Mouse (Mus musculus): ENCODE data around the gene Smim23. TPM values are rescaled to one million over a fixed set of nuclear protein-coding genes. Genes with fewer than 3 reads are reported as not detected.

Smim23 gene
- polyA plus RNA-seq, 1 experiment = not detected

DNA sequence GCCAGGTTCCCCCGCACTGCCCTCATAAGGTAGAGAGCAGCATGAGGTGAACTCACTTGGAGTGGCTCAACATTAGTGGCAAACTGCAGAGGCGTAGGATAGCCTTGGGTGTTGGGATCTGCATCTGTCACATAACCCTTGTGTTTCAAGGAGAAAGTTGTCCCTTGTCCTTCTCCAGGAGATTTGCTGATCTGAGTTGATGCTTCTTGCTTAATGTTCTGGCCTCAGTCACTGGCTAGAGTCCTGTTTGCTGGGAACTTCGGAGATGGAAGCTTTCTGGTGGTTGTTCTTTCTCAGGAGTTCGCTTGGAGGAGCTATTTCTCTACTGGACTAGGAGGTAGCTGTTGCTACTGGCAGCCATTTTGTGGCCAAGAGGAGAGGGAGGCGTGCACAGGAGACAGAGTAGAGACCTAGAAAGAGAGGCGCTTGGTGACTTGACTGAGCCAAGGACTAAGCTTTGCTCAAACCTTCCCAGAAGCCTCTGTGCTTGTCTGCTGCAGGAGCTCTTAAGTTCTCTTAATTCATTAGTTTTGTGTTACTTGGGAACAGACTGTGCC lies 38.7 kb downstream of the Smim23 start:
- Histone ChIP-seq H3K4me3 (ENCODE audit: insufficient read depth, low read length) (no peak overlapping the region), H3K4me1 (ENCODE audit: control insufficient read depth, insufficient read depth, low read length) (peaks cover 2% of the 10 kb centered on the region; the same call in 1 of the 2 replicates), H3K27ac (ENCODE audit: insufficient read depth, low read length) (no peak overlapping the region)
- TF ChIP-seq CTCF (IDR thresholded peaks at IDR 0.05; ENCODE audit: borderline replicate concordance, insufficient read depth, low read length) (no peak), POLR2A (IDR thresholded peaks at IDR 0.05; ENCODE audit: low read depth, low read length) (no peak)

DNA sequence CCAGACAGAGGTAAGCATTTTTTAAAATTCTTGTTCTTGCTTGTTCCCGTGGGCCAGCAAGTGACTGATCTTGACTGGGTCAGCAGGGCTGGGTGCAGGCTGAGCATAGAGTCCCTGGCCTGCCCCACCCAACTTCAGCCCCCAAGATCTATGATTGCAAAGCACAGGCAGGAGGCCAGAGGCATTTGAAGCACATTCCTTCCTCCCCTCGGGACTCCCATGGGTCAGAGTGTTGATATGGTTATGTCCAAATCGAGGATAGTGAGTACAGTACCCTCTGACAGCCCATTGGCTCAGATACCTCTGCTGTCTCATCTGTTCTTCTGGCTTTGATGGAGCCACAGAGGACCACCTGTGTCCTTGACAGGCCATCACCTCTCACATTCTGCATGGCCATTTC lies 41.7 kb downstream of the Smim23 start:
- Histone ChIP-seq H3K4me3 (ENCODE audit: insufficient read depth, low read length) (no peak overlapping the region), H3K27ac (ENCODE audit: insufficient read depth, low read length) (no peak overlapping the region), H3K4me1 (ENCODE audit: control insufficient read depth, insufficient read depth, low read length) (peaks cover 2% of the 10 kb centered on the region; the same call in 1 of the 2 replicates)
- TF ChIP-seq POLR2A (IDR thresholded peaks at IDR 0.05; ENCODE audit: low read depth, low read length) (no peak), CTCF (IDR thresholded peaks at IDR 0.05; ENCODE audit: borderline replicate concordance, insufficient read depth, low read length) (no peak)

GRCm38 (mm10) chr11:32781633-32782404 lies 42.6 kb downstream of the Smim23 start:
- H3K27ac ChIP-seq (ENCODE audit: insufficient read depth, low read length) = no peak overlapping the region
- TF ChIP-seq CTCF (IDR thresholded peaks at IDR 0.05; ENCODE audit: borderline replicate concordance, insufficient read depth, low read length) = no peak
- TF ChIP-seq POLR2A (IDR thresholded peaks at IDR 0.05; ENCODE audit: low read depth, low read length) = no peak
- no peak overlapping the region for H3K4me3 ChIP-seq (ENCODE audit: insufficient read depth, low read length)
- H3K4me1 ChIP-seq (ENCODE audit: control insufficient read depth, insufficient read depth, low read length) = peaks cover 2% of the 10 kb centered on the region; the same call in 1 of the 2 replicates

- Histone ChIP-seq H3K4me1 (ENCODE audit: control insufficient read depth, insufficient read depth, low read length) (peaks cover 2% of the 10 kb centered on the region; the same call in 1 of the 2 replicates), H3K27ac (ENCODE audit: insufficient read depth, low read length) (no peak overlapping the region)
Observed at GRCm38 (mm10) chr11:32780747-32781536, 43.5 kb downstream of the Smim23 start.

GRCm38 (mm10) chr11:32768642-32769343 lies 55.6 kb downstream of the Smim23 start:
- no peak; the same call in 1 of the 2 replicates for TF ChIP-seq CTCF (IDR thresholded peaks at IDR 0.05; ENCODE audit: borderline replicate concordance, insufficient read depth, low read length)
- TF ChIP-seq POLR2A (IDR thresholded peaks at IDR 0.05; ENCODE audit: low read depth, low read length) = no peak
- no peak overlapping the region for H3K4me3 ChIP-seq (ENCODE audit: insufficient read depth, low read length)
- H3K27ac ChIP-seq (ENCODE audit: insufficient read depth, low read length) = no peak overlapping the region
- H3K4me1 ChIP-seq (ENCODE audit: control insufficient read depth, insufficient read depth, low read length) = no peaks in the 10 kb centered on the region

More at GRCm38 (mm10) chr11:32780747-32781536, 43.5 kb downstream of the Smim23 start:
- no peak overlapping the region for H3K4me3 ChIP-seq (ENCODE audit: insufficient read depth, low read length)
- TF ChIP-seq CTCF (IDR thresholded peaks at IDR 0.05; ENCODE audit: borderline replicate concordance, insufficient read depth, low read length) (no peak), POLR2A (IDR thresholded peaks at IDR 0.05; ENCODE audit: low read depth, low read length) (no peak)

Other genes starting within 250 kb of the Smim23 start
- 72.6 and 77.9 TPM in 2 replicates for gene Fbxw11, start 181.9 kb downstream of the Smim23 start, polyA plus RNA-seq (2011; ENCODE audit: insufficient read length, low read depth, missing spikeins)

Measured in embryonic fibroblast, embryonic 13.5 days (primary cell).